Mouse (Mus musculus): ENCODE results near the gene Kcnj6.

The Kcnj6 gene

DNA sequence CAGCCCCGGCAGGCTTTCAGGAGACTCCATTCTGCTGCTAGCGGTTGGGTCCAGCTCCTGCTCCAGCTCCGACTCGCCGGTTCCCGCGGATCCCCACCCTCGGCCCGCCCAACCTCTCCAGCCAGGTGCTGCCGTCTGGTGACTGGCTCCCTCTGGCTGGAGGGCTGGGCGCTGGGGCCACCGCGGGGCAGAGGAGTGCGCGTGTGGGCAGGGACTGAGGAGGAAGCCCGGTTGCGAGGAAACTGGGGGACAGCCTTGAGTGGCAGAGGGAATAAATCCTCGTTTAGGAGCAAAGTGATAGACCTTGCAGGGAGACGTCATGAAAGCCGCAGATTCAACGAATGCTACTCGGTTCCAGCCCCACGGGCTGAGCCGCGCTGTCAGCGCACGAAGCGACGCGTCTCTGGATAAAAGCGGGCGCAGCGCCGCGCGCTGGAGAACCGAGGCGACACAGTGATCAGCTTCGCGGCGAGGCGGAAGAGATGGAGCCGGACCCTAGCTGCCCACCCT lies at the start of gene Kcnj6:
Kcnj6 (minus strand) TSS at position 362 of the 510 bp plus-strand sequence.
- peak; percentile 79 for DNase-seq (ENCODE audit: low spot score)

DNA sequence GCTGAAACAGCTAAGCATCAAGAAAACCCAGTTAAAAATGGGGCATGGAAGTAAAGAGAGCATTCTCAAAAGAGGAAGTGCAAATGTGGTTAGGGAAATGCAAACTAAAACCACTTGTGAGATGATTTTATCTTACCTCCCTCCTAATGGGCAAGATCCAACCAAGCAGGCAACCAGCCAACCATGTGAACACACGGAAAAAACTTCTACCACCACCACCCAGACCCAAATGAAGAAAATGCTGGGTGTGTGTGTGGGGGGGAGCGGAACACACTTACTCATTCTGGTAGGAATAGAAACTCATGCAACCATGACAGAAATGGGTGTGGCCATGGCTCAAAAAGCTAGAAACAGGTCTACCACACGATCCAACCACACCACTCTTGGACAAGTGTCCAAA lies 12.4 kb upstream of the Kcnj6 start:
- DNase-seq (ENCODE audit: low spot score), result no peak

DNA sequence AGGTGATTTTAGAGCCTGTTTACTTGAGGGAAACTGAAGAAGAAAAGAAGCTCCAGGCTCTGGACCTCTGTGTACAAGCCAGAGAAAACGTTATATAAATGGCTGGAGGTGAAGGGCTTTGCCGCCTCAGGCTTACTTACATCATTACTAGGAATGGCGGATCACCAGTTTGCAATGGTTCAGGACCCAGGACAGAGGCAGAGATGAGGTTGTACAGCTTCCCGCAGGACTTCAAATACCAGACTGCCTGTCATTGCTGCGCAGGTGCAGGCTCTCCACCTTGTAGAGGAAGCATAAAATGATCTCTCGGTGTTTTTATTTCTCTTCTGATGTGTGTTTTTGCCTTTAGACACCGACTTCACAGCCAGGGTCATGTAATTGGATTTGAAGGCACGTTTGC lies 7.1 kb upstream of the Kcnj6 start:
- peak; percentile 65 for DNase-seq (ENCODE audit: low spot score)

DNA sequence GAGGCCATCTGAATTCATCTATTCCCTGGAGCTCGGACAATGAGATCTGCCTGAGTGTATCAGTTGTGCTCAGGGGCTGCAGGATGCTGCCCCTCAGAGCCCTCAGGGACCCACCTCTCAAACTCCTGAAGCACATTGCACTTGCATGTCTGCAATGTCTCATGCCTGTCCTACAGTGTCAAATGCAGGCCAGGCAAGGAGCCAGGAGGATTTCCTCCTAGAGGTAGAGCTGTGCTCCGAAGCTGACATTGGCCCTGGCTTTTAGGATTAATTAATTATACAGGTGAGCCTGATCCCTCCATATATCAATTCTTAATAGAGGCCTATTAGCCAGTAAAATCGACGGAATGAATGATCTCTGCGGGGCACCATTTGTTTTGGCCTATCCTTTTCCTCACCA lies 2.0 kb upstream of the Kcnj6 start:
- no peak for DNase-seq (ENCODE audit: low spot score)

DNA sequence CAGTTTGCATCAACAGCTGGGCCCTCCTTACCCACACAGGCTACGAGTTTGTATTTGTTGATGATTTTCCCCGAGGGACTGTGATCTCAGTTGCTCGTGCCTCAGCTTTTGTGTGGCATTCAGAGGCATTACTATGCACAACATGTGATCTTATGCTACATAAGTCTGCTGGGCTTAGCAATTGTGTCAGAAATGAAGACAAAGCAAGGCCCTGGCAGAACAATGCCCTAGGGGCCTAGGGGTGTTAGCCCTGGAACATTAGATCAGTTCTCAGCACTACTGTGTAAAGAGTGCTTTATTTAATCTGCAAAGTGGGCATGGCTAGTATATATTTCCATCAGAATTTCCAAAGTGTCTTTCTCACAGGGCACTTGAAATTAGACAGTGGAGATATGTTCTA lies 1.5 kb upstream of the Kcnj6 start:
- no peak for DNase-seq (ENCODE audit: low spot score)

DNA sequence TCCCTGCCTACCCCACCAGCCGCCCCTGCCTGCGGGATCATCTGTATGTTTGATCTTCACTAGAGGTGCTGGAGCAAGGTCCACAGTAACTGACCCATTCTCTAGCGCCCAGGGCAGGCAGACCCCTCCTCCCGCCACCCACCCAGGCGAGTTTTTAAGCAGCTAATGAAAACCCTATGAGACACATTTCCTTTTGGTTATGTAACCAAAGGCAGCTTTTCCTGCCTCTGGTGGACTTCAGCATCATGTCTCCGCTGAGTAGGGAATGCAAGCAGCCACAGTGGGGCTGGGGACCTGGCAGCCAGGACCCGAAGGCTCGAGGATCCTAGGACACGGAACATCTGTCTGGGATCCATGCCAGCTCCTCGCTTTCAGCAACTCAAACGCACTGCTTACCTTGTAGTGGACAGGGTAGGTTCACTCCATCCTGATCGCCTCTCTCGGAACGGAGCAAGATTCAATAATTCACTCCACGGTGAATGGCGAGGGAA lies 665 bp downstream of the Kcnj6 start:
- DNase-seq (ENCODE audit: low spot score), result no peak

DNA sequence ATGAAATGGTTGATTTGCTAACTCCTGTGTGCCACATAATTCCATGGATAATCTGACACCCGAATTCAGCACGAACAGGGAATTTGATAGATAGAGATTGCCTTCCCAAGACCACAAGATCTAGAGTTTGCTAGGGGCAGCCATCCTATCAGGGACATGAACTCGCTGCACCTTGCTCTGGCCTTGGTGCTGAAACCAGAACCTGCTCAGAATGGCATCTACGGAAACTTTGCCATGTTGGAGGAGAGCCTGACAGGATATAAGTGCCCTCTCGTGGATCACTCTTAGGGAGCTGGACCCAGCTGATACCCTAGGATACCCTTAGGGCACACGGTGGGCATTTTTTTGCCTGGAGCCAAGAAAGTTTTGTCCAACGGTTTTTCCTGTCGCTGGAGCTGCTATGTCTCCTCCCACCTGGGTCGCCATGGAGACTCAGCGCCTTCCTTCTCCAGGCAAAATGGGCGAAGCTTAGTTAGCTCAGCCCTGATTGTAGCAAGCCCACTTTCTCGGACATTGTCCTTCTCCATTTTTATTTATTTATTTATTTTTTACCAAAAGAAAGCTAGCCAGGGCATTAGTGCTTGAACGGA lies 1.9 kb downstream of the Kcnj6 start:
- peak; percentile 86 for DNase-seq (ENCODE audit: low spot score)

DNA sequence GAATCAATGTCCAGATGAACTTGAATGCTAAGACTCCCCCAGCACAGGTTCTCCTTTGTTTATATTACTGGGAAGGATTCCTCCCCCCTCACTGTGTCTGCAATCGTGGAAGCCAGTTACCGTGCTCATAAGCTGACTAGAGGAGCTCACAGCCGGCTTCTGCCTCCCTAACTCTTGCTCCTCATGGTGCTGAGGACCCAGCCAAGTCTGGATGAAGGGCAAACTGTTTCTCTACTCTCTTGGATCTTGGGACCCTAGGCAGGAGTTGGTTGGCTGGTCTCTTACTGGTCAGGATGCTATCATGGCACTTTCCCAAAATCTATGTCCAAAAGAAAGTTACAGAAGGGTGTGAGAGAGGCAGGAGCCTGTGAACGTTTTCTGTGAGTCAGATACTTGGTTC lies 2.6 kb downstream of the Kcnj6 start:
- no peak for DNase-seq (ENCODE audit: low spot score)

DNA sequence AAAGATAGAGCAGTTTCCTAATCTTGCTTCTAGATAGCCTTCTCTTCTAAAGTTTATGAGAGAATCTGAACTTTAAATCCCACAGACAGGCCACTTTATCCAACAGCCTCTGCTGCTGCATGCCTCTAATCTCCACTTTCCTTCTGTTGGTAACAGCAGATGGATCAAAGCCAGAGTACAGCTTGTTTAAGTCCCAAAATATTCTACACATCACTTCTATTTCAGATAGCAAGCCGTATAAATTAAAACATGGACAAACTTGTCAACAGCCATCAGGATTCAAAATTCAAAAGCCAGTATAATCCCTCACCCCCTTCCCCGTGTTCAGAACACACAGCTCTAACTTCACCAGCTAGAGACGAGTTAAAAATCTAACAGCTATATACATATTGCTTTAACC lies 3.4 kb downstream of the Kcnj6 start:
- DNase-seq (ENCODE audit: low spot score), result no peak

DNA sequence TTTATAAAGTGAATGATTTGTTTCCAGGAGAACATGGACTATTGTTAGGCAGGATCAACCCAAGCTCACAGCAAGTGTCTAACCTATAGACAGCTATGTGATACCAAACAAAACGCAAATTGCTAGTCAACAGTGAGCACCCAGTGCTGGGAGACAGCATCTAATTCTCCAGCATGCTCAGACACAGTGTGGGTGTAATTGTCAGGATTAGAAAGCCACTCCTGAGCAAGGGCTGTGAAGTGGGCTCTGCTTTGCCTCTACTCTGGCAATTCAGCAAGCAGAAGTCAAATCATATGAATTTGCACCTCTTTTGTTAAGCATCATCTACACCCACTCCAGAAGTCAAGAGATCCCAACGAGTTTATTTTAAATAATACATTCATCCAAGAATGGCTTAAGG lies 7.4 kb downstream of the Kcnj6 start:
- no peak for DNase-seq (ENCODE audit: low spot score)

DNA sequence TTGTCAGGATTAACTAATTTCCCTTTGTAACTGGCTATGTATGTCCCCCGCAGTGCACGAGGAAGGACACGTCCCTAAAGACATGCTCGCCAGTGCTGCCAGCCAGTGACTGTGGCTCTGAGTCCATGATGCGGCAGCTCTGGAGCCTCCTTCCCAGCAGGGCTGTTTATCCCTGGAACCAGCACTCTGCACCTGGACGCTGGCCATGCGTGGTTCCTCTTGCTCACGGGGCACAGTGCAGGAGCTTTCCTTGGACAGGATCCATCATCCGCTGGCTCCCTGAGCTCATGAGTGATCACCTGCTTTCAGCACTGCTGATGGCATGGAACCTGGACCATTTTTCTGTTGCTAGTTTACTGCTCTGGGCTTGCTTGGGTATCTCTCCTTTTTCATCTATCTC lies 10.8 kb downstream of the Kcnj6 start:
- no peak for DNase-seq (ENCODE audit: low spot score)

DNA sequence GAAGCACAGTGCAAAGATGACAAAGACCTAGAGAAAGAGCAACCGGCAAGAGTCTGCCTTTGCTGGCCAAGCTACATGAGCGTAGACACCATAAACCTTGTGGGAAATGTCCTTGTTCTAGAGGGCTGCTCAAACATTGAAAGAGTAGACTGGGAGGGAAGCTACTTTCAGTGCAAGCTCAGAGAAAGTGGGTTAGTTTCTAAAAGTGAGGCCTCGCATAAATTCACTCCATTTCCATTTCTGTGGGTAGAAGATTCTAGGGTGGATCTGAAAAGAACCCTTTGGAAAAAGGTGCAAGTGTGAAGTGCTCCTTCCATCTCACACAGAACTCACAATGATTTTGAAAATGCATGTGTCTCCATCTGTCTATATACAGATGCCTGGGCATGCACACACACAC lies 13.2 kb downstream of the Kcnj6 start:
- DNase-seq (ENCODE audit: low spot score), result no peak

DNA sequence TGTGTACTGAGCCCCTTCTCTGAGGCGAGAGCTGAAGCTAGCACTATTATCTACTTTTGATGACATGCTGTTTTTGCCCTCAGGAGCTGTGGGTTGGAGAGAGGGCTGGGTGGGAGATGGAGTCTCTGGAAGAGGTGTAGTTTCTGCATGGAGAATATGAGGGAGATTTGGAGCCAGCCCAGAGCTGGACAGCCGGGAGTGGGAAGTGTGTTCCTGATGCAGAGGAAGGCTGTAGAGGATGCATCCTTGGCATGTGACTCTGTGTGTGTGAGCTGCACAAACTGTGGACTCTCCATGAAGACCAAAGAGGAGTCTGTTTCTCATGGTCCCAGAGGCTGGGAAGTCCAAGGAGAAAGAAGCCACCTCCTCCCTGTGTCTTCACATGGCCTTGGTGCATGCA lies 17.1 kb downstream of the Kcnj6 start:
- no peak for DNase-seq (ENCODE audit: low spot score)

DNA sequence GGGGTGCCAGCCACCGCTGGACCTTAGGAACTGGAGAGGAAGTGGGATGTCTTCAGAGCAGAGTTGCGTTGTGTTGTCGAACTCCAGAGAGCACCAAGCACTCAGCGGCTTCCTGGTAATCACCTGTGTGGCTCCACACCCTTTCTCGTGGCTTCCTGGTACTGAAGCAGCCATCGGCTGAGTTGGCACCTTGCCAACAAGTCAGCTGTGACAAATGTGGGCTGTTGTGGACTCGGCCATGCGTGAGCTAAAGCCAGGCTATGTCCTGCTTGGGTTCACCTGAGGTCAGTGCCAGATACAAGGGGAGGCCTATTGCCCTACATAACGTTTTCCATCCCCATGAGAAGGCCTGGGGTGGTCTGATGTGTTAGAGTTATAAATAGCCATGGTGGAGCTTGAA lies 18.0 kb downstream of the Kcnj6 start:
- no peak for DNase-seq (ENCODE audit: low spot score)

DNA sequence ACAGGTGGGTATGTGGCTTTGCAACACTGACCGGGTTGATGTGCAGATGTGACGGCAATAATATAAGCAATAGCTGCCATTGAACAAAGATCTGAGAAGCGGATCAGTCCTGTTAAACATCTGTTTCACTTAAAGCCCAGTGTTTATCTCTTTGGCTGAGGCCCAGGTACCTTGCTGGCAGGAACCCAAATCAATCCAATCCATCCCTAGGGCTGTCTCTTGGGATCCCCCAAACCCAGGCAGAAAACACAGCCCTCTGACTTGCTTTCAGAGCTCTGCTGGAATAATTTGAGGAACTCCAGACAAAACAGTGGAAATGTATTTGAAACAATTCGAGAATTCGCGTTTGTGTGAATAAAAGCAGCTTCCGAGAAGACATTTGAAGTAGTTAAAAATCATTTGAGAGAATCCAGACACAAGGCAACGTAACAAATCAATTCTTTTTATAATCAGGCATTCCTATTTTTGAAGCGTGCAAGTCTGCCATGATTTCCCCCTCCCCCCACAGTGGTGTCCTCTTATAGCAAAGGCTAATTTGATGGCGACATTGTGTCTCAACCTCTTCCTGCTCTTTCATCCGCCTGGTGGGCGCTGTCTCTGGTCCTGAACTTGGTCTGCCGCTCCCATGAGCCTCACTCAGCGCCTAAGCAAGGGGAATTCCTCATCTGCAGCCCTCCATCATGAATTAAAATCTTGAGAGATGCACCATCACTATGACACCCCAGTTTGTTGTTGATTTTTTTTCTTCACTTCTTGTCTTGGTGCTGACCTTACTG lies 25.2 kb downstream of the Kcnj6 start:
- DNase-seq (ENCODE audit: low spot score), result peak; percentile 77

DNA sequence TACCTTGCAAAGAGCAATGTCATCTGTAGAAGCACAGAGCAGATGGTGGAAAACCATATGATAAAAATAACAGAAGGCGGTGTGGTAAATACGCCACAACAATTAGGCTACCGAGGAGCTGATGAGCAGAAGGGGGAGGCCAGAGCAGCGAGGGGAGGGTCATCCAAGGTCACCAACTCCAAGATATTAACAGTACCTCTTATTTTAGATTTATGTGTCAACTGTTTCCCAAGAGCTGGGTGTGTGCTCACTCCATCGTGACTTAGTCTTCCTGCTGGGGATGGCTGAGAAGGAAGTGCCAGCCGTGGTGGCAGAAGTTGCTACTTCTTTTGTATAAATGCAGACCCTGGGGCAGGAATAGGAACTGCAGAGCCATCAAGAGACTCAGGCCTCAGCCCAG lies 28.6 kb downstream of the Kcnj6 start:
- no peak for DNase-seq (ENCODE audit: low spot score)

DNA sequence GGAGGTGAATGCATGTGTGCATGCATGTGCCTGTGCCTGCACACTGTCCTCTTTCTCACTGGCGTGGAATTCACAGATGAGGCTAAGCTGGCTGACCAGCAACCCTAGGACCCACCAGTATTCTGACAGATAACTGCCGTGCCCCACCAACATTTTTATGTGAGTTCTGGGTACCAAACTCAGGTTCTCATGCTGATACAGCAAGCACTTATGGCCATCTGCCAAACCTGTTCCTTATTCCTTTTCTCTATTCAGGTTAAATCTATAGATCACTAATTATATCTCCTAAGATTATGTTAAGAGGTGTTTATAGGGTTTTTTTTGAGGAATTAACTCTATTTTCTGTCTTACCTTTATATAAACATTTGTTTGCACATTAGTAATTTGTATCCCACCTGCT lies 29.0 kb downstream of the Kcnj6 start:
- DNase-seq (ENCODE audit: low spot score), result no peak

DNA sequence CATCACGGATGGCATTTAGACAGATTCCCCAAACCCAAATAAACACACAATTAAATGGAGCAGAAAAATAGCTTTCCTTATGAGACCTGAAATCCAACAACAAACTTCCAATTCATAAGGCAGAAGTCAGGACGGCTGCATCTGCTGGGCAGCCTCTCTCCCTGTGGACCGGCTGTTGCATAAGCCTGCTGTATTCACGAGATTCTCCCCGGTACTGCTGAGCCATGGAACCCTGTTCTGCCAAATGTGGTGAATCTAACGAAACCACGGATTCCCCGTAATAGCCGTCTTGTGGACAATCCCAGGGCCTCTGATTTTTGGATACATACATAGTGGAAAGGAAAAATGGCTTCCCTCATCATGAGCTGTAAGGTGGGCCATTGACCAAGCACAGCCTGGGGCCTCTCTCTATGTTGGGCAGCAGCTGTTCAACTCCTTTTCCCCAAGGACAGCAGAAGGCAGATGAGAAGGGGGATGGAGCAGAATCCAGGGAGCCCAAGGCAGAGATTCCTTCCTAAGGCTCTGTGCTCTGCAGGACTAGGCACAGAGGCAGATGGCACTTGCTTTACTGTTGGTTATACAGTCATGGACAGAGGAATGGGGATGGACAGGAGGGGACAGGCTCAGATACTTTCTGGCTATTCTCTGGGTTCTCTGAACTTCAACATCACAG lies 40.2 kb downstream of the Kcnj6 start:
- no peak for DNase-seq (ENCODE audit: low spot score)

DNA sequence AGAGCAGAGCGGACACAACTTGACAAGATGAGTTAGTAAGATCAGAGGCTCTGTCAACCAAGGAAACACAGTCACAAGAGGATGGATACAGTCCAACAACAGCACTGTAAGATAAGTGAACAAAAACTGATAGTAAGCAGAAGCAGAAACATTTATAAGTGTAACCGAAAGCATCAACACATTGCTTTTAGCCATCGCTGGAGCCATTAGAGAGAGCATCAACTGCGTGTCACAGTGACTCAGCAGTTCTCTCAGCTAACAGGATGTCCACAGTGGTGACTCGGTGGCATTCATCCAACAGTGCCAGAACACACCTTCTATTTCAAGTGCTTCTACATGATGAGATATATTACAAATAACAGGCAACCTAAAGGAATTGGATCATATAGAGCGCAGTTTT lies 41.1 kb downstream of the Kcnj6 start:
- no peak for DNase-seq (ENCODE audit: low spot score)

DNA sequence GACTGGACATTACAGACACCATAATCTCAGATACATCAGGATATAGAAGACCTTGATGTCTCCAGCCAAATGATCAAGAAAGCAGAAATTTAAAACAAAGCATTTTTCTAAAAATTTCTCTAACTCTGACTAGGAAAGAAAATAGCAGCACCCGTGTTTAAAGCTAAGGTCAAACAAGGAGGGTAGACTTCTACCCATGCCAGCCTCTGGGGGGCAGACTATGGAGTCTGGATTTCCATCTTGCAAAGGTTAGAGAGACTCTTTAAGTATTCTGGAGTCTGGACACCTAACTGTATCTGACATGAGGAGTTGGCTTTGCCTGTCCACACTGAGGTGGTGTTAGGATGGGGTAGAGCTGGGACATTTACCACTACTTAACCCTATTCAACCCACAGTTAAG lies 44.2 kb downstream of the Kcnj6 start:
- no peak for DNase-seq (ENCODE audit: low spot score)

DNA sequence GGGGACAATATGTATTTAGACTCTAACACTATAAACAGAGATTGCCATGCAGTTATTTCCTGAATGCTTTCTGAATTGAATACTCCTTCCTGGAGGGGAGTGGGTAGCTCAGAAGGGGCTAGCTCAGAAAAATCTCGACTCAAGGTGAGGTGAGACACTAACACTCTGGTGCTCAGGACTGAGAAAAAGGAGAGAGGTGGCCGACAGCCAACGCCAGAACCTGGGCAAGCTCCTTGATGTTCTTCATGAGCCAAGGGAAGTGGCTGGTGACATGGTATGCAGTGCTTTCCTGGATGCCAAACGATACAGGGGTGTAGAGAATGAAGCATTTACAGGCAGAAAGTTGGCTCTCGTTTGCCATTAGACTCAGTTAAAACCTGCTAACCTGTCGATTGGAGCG lies 48.3 kb downstream of the Kcnj6 start:
- DNase-seq (ENCODE audit: low spot score), result no peak

DNA sequence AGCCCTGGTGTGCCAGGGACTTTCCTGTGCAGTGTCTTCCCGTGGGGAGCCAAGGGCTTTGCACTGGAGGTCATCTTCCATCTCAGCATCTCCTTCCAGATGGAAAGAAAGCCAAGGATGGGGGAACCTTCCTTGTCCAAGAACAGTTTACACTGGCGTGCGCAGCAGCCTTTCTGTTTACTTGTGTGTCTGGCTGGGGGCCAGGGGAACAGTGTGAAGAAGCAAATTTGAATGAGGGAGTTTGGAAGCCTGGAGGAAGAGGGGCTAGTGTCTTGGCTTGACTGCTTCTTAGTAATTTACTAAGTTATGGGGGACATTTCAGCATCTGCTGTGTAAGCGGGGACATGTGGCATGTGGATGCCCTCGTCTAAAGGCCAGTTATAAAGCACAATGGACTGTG lies 50.7 kb downstream of the Kcnj6 start:
- no peak for DNase-seq (ENCODE audit: low spot score)

DNA sequence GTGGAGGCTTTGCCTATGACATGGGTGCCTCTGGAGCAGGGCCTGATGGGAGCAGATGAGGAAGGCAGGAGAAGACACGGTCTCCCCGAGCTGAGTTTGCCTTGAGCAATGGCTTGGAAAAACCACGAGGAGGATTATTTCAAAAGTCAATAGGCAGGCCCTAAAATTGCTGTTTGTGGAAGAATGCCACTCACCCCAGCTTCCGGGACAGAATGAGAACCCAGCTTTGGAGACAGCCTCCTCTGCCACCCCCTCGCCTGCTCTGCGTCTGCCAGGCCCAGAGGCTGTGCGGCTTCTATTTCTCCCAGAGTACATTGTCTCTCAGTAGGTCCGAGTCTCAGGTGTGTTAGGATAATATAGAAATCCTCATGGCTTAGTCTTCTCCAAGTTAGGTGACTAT lies 64.8 kb downstream of the Kcnj6 start:
- DNase-seq (ENCODE audit: low spot score), result no peak

All from embryo, embryonic 10.5 days (tissue).